Mouse (Mus musculus): ENCODE data around the gene Eci3.
A peak's percentile ranks its signal among the peaks of the same experiment; 100 is the strongest.

Eci3 gene

DNA sequence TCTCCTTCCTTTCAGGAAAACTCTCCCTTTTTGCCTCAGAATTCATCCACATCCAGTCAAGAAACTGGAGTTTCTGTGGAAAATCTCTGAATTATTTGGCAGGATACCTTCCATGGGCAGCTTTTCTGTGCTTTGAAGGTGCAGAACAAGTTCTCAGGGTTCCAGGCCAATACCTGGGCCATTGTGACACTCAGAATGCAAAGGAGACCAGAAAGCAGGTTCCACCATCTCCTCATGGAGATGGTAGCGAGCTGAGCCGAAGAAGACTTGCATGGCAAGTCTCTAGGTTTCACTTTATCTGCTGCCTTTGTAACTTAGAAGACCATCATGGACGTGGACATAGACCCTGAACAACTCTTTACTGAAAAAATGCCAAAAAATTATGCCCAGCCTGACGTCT lies 39.4 kb downstream of the Eci3 start, which contains the start of the genes Fam217a and 4933417A18Rik:
Gene Fam217a, minus strand, starts transcription at position 101 of the 400 bp plus-strand sequence.
Gene 4933417A18Rik, plus strand, starts transcription at position 200 of the 400 bp plus-strand sequence.
- no peak for DNase-seq

DNA sequence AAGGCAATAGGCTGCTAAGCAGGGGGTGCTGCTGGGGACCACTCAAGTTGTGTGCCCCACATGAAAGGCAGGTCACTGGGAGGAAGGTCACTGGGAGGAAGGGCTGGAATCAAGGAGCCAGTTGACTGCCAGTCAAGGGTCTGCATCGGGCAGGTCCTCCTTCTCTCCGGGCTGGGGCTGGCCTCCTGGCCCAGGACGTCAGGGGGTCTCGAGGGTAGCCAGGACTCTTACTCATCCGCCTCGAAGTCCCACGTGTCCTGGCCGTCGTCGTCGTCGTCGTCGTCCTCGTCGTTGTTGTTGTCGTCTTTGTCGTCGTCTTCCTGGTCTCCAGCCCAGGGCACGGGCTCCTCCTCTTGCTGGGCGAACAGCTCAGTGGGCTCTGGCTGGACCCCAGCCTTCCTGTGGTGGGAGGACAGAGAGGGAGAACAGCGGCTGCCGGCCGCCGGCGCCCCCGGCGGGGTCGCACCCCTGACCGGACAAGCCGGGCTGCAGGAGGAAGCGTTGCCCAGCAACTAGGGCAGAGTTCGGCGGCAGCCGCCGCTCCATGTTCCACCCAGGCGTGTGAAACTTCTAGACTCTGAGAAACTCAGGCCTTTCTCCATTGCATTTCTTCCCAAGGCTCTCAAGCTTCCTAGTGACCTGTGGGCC lies 47.0 kb downstream of the Eci3 start:
- DNase-seq: peak; percentile 8

DNA sequence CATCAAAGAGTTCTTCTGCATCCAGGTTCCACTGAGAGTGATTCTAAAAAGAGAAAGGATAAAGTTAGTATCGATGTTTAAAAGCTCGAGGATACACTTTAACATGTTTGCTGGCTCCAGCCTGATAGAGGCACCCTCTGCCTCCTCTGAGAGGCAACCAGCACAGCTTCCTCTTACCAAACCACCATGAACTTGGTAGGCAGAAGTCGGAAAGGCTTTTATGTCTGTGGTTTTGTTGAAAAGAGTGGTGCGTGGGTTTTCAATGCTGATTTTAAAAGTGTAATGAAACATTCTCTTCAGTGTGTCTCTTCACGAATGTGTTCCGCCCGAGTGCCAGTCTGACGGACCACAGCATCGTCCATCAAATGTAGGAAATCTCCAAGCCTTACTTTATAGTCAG lies 49.0 kb downstream of the Eci3 start:
- no peak for DNase-seq
